Mouse (Mus musculus) induced T-regulatory cell, adult 2 months (primary cell): ENCODE results near the gene Neurl1a.
"Not testable (repeated sequence)": the region's sequence is repeated elsewhere in the genome, so short reads cannot be mapped to it uniquely, and the experiment has no call there.

ENCODE experiments used
- DNase-seq: peaks from one replicate; pipeline ENCODE4 v3.0.0-alpha.2; 2012; ENCODE audit warnings: low read depth

Neurl1a gene

GRCm38 (mm10) chr19:47178431-47179271 lies at the start of gene Neurl1a:
Neurl1a (plus strand) TSS chr19:47178820.
- peak; percentile 49 for DNase-seq

GRCm38 (mm10) chr19:47128835-47129234 lies 49.8 kb upstream of the Neurl1a start:
- DNase-seq: no peak

- DNase-seq: no peak
Observed at GRCm38 (mm10) chr19:47130551-47131125, 48.0 kb upstream of the Neurl1a start.

- no peak for DNase-seq
Observed at GRCm38 (mm10) chr19:47133161-47133560, 45.5 kb upstream of the Neurl1a start.

- no peak for DNase-seq
Observed at GRCm38 (mm10) chr19:47135568-47135967, 43.1 kb upstream of the Neurl1a start.

GRCm38 (mm10) chr19:47136170-47136569 lies 42.5 kb upstream of the Neurl1a start:
- DNase-seq: no peak

- peak; percentile 50 for DNase-seq
Observed at GRCm38 (mm10) chr19:47137051-47137581, 41.5 kb upstream of the Neurl1a start.

GRCm38 (mm10) chr19:47137771-47138421 lies 40.7 kb upstream of the Neurl1a start, which contains the start of gene Calhm2:
Calhm2 (minus strand) TSS chr19:47138294.
- peak; percentile 77 for DNase-seq

- not testable (repeated sequence) for DNase-seq
Observed at GRCm38 (mm10) chr19:47139611-47140010, 39.0 kb upstream of the Neurl1a start.

GRCm38 (mm10) chr19:47142438-47142837 lies 36.2 kb upstream of the Neurl1a start:
- no peak for DNase-seq

GRCm38 (mm10) chr19:47144154-47144553 lies 34.5 kb upstream of the Neurl1a start, which contains the start of gene Calhm1:
Calhm1 (minus strand) TSS chr19:47144254.
- DNase-seq: no peak

GRCm38 (mm10) chr19:47148267-47148847 lies 30.3 kb upstream of the Neurl1a start:
- DNase-seq: no peak

- DNase-seq: no peak
Observed at GRCm38 (mm10) chr19:47149854-47150253, 28.8 kb upstream of the Neurl1a start.

- DNase-seq: no peak
Observed at GRCm38 (mm10) chr19:47151332-47152061, 27.1 kb upstream of the Neurl1a start.

GRCm38 (mm10) chr19:47152062-47152369 lies 26.6 kb upstream of the Neurl1a start:
- no peak for DNase-seq

- no peak for DNase-seq
Observed at GRCm38 (mm10) chr19:47153767-47154166, 24.9 kb upstream of the Neurl1a start.

GRCm38 (mm10) chr19:47157664-47158063 lies 21.0 kb upstream of the Neurl1a start, which contains the start of gene Calhm3:
Calhm3 (minus strand) TSS chr19:47157764.
- no peak for DNase-seq

- DNase-seq: no peak
Observed at GRCm38 (mm10) chr19:47161669-47162068, 17.0 kb upstream of the Neurl1a start.

- DNase-seq: no peak
Observed at GRCm38 (mm10) chr19:47163176-47163744, 15.4 kb upstream of the Neurl1a start.

GRCm38 (mm10) chr19:47166758-47167157 lies 11.9 kb upstream of the Neurl1a start:
- DNase-seq: no peak

- no peak for DNase-seq
Observed at GRCm38 (mm10) chr19:47167617-47168214, 10.9 kb upstream of the Neurl1a start.
